Mouse (Mus musculus) megakaryocyte-erythroid progenitor cell, adult 5-6 weeks (primary cell): ENCODE results near the gene Sfrp4. TPM values are rescaled to one million over a fixed set of nuclear protein-coding genes. Genes with fewer than 3 reads are reported as not detected.
A peak's percentile ranks its signal among the peaks of the same experiment; 100 is the strongest.
"Not testable (repeated sequence)": the region's sequence is repeated elsewhere in the genome, so short reads cannot be mapped to it uniquely, and the experiment has no call there.

Experiments used
- ATAC-seq: replicated peaks from 2 replicates; pipeline ENCODE4 v1.8.0; 2016; ENCODE audit warnings: mild to moderate bottlenecking, inconsistent platforms; ENCODE audit not compliant: severe bottlenecking, poor library complexity, low FRiP score, low TSS enrichment
- total RNA-seq, 2 experiments: library from RNA; stranded (forward) in 1 of 2; stranded (reverse) in 1 of 2; fragments of 200-1000, 215-1000 nt in 1 of 2; fragments of >200 nt in 1 of 2; fragmentation: Nextera tagmentation in 1 of 2; gene quantifications; 2 replicates each; pipeline ENCODE4 v1.2.3; 2014 to 2017

Sfrp4 gene
- 7.3 and 8.3 TPM in 2 replicates for total RNA-seq (2014; fragmentation: Nextera tagmentation)
- total RNA-seq (2017) = 2.3 and 2.4 TPM in 2 replicates

GRCm38 (mm10) chr13:19622573-19623227 lies at the start of gene Sfrp4:
TSS of gene Sfrp4 (plus strand) at chr13:19623104.
- ATAC-seq = peak; percentile 58

GRCm38 (mm10) chr13:19574723-19575122 lies 48.2 kb upstream of the Sfrp4 start:
- not testable (repeated sequence) for ATAC-seq

- peak; percentile 96 for ATAC-seq
Measured at GRCm38 (mm10) chr13:19575947-19576346, 47.0 kb upstream of the Sfrp4 start.

GRCm38 (mm10) chr13:19590996-19591759 lies 31.7 kb upstream of the Sfrp4 start:
- 0 out of 2 replicates have a peak, but pooled peaks have one; percentile 55 for ATAC-seq

- ATAC-seq = no peak
Measured at GRCm38 (mm10) chr13:19595141-19595540, 27.8 kb upstream of the Sfrp4 start.

- ATAC-seq = peak; percentile 50
Measured at GRCm38 (mm10) chr13:19599242-19599641, 23.7 kb upstream of the Sfrp4 start.

GRCm38 (mm10) chr13:19602531-19602930 lies 20.4 kb upstream of the Sfrp4 start:
- ATAC-seq = no peak

- ATAC-seq = no peak
Measured at GRCm38 (mm10) chr13:19603719-19604118, 19.2 kb upstream of the Sfrp4 start.

GRCm38 (mm10) chr13:19604916-19605315 lies 18.0 kb upstream of the Sfrp4 start:
- peak; percentile 83 for ATAC-seq

- peak; percentile 71 for ATAC-seq
Measured at GRCm38 (mm10) chr13:19608120-19608519, 14.8 kb upstream of the Sfrp4 start.

GRCm38 (mm10) chr13:19612348-19612747 lies 10.6 kb upstream of the Sfrp4 start:
- ATAC-seq = no peak

GRCm38 (mm10) chr13:19612963-19613362 lies 9.9 kb upstream of the Sfrp4 start:
- no peak for ATAC-seq

- ATAC-seq = no peak
Measured at GRCm38 (mm10) chr13:19613426-19613825, 9.5 kb upstream of the Sfrp4 start.

- ATAC-seq = no peak
Measured at GRCm38 (mm10) chr13:19614311-19614710, 8.6 kb upstream of the Sfrp4 start.

- ATAC-seq = no peak
Measured at GRCm38 (mm10) chr13:19618081-19618480, 4.8 kb upstream of the Sfrp4 start.

- ATAC-seq = 0 out of 2 replicates have a peak, but pooled peaks have one; percentile 26
Measured at GRCm38 (mm10) chr13:19618841-19619215, 4.1 kb upstream of the Sfrp4 start.

- peak; percentile 77 for ATAC-seq
Measured at GRCm38 (mm10) chr13:19619216-19619927, 3.5 kb upstream of the Sfrp4 start, which contains the start of gene Epdr1. TSS of gene Epdr1 (minus strand) at chr13:19619927.

GRCm38 (mm10) chr13:19623228-19623905 lies 463 bp downstream of the Sfrp4 start:
- peak; percentile 5; the same call in 1 of the 2 replicates for ATAC-seq

- no peak for ATAC-seq
Measured at GRCm38 (mm10) chr13:19624632-19625320, 1.9 kb downstream of the Sfrp4 start.
